Mouse (Mus musculus): ENCODE results near the gene Timm8b. TPM values are rescaled to one million over a fixed set of nuclear protein-coding genes. Genes with fewer than 3 reads are reported as not detected.
"Not testable (repeated sequence)": the region's sequence is repeated elsewhere in the genome, so short reads cannot be mapped to it uniquely, and the experiment has no call there.

Timm8b gene
- total RNA-seq, 2 experiments from 2014 or later: 110 to 123 TPM

DNA sequence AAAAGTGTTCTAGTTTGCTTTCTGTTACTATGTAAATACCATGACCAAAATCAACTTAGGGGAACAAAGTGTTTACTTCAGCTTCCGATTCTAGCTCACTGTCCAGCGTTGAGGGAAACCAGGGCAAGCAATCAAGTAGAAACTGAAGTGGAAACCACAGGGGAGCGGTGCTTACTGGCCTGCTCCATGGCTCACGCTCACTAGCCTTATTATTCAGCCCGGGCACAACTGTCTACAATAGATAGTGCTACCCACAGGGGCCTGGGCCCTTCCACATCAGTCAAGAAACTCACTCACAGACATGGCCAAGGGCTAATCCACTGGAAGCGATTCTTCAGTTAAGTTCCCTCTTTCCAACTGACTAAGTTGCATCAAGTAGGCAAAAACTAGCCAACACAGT, 2.2 kb upstream of the Timm8b start:
- no peak for DNase-seq (ENCODE audit: low spot score in 2 of 2)

DNA sequence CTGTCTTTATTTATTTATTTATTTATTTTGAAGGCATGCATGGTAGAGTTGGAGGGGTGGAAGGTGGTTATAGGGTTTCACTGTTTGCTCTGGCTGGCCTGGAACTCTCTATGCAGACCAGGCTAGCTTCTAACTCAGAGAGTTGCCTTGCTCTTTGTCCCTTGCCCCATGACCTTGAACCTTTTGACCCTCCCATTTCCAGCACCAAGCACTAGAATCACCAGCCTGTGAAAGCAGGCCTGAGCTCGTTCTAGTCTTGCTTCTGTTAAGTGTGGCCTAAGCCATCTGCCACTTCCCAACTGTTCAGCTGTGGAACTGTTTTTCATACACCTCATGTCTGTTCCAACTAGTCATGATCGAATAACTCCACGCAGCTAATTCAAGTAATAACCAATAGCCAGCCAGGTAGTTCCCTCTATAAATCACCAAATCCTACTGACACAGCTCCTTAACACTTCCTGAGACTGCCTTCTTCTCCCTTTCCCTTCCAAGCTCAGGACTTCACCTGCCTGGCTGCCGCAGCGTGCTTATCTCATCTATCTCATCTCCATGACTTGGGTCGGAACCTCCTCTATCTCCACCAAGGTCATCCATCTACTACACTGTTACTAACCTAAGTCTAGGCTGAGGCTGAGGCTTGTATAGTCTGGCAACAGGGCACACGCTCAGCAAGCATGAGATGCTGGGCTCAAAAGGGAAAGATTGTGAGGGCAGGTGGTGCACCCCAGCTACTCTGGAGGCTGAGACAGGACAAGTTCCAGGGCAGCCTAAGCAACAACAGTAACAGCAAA, 1.5 kb upstream of the Timm8b start:
- DNase-seq (ENCODE audit: low spot score in 2 of 2): no peak

- no peak for DNase-seq (ENCODE audit: low spot score in 2 of 2)
Measured at GRCm38 (mm10) chr9:50603998-50604324, 251 bp downstream of the Timm8b start.

DNA sequence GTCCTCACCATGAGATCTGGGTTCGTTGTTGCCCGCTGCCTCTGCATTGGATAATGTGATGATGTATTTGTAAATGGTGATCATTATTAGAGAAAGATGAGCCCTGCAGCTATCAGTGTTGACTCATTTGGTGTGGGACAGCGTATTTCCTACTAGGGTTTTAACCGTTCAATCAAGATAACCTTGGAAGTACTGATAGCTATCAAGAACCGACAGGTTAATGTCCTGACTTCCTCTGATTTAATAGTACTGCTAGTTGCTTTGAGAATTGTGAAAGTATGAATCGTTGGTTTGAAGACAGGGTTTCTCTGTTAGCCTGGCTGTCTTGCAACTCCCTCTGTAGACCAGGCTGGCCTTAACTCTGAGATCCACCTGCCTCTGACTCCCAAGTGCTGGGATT, 628 bp downstream of the Timm8b start:
- DNase-seq (ENCODE audit: low spot score in 2 of 2): no peak

DNA sequence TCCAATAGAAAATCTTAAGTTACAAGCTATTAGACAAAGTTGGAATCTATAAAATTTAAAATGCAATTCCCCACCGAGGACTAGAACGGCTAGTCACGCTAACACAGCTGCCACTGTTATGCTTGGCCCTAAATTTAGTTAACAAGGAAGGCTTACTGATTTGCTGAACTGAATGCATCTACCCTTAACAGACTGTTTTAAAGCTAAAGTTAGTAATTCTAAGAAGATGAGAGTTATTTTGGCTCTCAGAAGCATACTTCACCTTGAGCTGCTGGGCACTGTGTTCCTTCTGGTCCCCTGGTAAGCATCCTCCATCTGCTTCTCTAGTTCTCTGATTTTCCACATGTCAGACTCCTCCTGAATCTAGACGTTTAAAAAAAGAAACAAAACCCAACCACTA, 8.4 kb downstream of the Timm8b start:
- DNase-seq (ENCODE audit: low spot score in 2 of 2): no peak

- DNase-seq (ENCODE audit: low spot score in 2 of 2): no peak
Measured at GRCm38 (mm10) chr9:50616161-50616560, 12.5 kb downstream of the Timm8b start.

GRCm38 (mm10) chr9:50616766-50617603, 13.3 kb downstream of the Timm8b start, which contains the start of the genes Pih1d2 and Nkapd1:
Pih1d2 (plus strand) TSS chr9:50617321.
Nkapd1 (minus strand) TSS chr9:50617464.
- DNase-seq (ENCODE audit: low spot score in 2 of 2): peak; percentile 63 to 87

DNA sequence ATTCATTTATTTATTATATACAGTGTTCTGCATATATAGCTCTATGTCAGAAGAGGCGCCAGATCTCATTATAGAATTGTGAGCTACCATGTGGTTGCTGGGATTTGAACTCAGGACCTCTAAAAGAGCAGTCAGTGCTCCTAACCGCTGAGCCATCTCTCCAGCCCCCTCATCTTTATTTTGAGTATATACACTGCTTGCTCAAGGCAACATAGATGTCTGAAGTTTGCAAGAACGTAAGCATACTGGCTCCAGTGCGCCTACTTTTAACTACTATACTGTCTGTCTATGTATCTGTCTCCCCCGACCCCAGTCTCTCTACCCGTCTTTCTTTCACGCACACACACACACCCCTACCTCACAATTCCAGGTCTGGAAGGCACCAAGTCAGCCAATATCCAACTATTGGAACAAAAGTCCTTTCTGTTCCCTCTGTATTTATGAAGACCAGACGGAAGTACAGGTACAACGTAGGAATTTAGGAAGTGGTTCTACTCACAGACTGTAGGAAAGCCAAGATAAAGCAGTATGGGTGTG, 14.2 kb downstream of the Timm8b start:
- no peak for DNase-seq (ENCODE audit: low spot score in 2 of 2)

- not testable (repeated sequence) for DNase-seq (ENCODE audit: low spot score in 2 of 2)
Measured at GRCm38 (mm10) chr9:50630903-50631302, 27.2 kb downstream of the Timm8b start.

GRCm38 (mm10) chr9:50632016-50632688, 28.4 kb downstream of the Timm8b start:
- no peak for DNase-seq (ENCODE audit: low spot score in 2 of 2)

DNA sequence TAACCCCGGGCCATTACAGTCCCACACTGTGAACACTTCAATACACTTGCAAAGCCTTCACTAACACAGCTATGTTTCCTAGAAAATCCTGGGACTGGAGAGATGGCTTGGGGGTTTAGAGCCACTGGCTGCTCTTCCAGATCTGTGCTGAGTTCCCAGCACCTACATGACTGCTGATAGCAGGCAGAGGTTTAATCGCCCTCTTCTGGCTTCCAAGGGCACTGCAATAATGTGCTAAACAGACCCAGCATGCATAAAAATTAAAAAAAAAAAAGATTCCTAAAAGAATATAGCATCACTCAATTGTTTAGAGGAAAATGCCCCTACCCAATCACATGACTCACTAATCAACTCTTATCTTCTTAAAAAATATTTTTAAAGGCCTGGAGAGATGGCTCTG, 29.3 kb downstream of the Timm8b start:
- DNase-seq (ENCODE audit: low spot score in 2 of 2): no peak

DNA sequence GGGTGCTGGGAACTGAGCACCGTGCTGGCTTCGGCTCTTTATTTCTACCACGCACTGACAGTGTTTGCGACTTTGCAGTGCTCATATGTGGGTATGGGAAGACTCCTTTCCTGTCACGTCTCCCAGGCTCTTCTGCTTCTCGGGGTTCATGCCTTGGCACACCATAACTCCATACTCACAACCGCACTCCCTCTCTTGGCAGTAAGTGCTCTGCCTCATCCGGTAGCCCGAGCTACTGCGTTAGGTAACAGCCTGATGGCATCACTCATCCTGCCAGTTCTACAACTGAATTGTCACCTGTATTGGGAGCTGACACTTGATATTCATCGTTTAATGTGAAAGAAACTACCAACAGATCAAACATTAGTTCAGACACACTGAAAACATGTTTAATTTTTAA, 30.6 kb downstream of the Timm8b start:
- no peak for DNase-seq (ENCODE audit: low spot score in 2 of 2)

DNA sequence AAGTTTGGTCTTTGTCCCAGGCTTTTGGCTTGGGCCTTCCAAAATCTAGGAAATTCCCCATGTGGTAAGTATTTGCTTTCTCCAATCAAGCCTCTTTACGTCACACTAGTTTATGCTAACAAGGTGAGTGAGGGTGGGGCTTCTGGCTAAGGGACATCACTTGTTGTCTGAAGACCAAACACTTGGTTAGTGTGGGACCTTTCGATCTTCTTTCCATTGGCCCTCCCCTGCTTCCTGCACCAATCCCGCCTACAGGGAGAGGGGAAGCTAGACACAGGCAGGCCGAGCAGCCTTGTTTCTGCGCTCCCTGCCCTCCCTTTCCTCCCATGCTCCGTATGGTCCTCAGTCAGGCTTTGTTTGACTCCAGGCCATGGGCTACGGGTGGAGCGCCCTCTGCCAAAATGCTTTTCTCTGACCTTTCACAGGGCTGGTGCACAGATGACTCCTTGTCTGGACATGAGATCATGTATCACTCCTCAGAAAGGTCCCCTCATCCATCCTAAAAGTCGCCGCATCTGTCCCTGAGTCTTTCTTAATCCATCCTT, 43.2 kb downstream of the Timm8b start:
- no peak for DNase-seq (ENCODE audit: low spot score in 2 of 2)

DNA sequence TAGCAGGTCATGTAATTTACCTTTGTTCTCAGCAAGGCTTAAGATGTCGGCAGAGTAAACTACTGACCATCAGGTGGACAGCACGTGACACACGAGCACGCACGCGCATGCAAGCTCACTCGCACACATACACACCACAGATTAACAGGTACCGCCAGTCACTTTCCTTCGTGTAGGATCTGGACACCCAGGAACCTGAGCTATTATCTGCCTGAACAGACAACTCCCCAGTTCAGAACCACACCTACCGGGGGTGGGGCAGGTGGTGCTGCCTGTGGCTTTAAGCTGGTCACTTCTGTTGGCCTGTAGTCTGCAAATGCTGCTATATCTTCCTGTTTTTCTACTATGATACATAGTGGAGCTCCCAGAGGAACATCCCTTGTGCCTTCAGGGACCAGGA, 46.8 kb downstream of the Timm8b start:
- no peak for DNase-seq (ENCODE audit: low spot score in 2 of 2)

Other genes starting within 250 kb of the Timm8b start
- not detected for gene Plet1, start 109.4 kb upstream of the Timm8b start, total RNA-seq (2021)
- 10 to 100 TPM; 21.0 to 24.0 TPM for gene Pts, start 75.2 kb upstream of the Timm8b start, total RNA-seq (2021)
- gene Il18, start 49.1 kb upstream of the Timm8b start, total RNA-seq (2021): 1 to 10 TPM in 1 of 2 experiments, under 1 TPM in 1; 0.34 to 1.1 TPM
- gene Bco2, start 48.7 kb upstream of the Timm8b start, total RNA-seq (2021): under 1 TPM; 0.13 to 0.17 TPM
- not detected for gene Tex12, start 42.6 kb upstream of the Timm8b start, total RNA-seq (2021)
- 100 to 1,000 TPM; 300 to 319 TPM for gene Sdhd, start 98 bp upstream of the Timm8b start, total RNA-seq (2021)
- gene Pih1d2, start 13.4 kb downstream of the Timm8b start, total RNA-seq (2021): under 1 TPM; 0.66 to 0.73 TPM
- gene Nkapd1, start 13.6 kb downstream of the Timm8b start, total RNA-seq (2021): 10 to 100 TPM; 21.5 to 23.3 TPM
- gene Dlat, start 55.9 kb downstream of the Timm8b start, total RNA-seq (2021): 100 to 1,000 TPM; 148 to 161 TPM
- gene Dixdc1, start 135.6 kb downstream of the Timm8b start, total RNA-seq (2021): 10 to 100 TPM; 12.6 to 14.8 TPM
- 1 to 10 TPM; 2.1 to 2.2 TPM for gene 2310030G06Rik, start 142.6 kb downstream of the Timm8b start, total RNA-seq (2021)
- gene Cryab, start 147.4 kb downstream of the Timm8b start, total RNA-seq (2021): 100 to 1,000 TPM; 649 to 722 TPM
- gene Hspb2, start 148.4 kb downstream of the Timm8b start, total RNA-seq (2021): 100 to 1,000 TPM; 135 to 140 TPM
- gene Fdxacb1, start 164.3 kb downstream of the Timm8b start, total RNA-seq (2021): 1 to 10 TPM; 5.9 to 6.9 TPM
- gene Alg9, start 171.1 kb downstream of the Timm8b start, total RNA-seq (2021): 10 to 100 TPM; 15.0 to 16.3 TPM
- gene 1110032A03Rik, start 171.6 kb downstream of the Timm8b start, total RNA-seq (2021): 10 to 100 TPM; 15.9 to 16.9 TPM
- 10 to 100 TPM; 16.8 to 17.7 TPM for gene Ppp2r1b, start 241.4 kb downstream of the Timm8b start, total RNA-seq (2021)